Mouse (Mus musculus) adrenal gland, postnatal 10 days (tissue): ENCODE results near the gene Col1a2. TPM values are rescaled to one million over a fixed set of nuclear protein-coding genes. Genes with fewer than 3 reads are reported as not detected.

Experiments
- DNase-seq: peaks from one replicate; pipeline ENCODE4 v3.0.0; 2021; ENCODE audit warnings: mixed read lengths
- long read RNA-seq, 2 experiments: library from polyadenylated mRNA; stranded (forward); transcript quantifications; one replicate each; pipeline ENCODE4 v2.0.0; 2021
- total RNA-seq, 2 experiments: library from RNA; stranded (reverse); gene quantifications; 2 replicates each; pipeline ENCODE4 v1.2.3; 2021

Col1a2 gene
- 1,000 to 10,000 TPM in 1 of 2 experiments, 100 to 1,000 TPM in 1; 549 to 1,048 TPM for total RNA-seq
- long read RNA-seq, experiment 1, partial matches to known transcripts = 292 of 326 reads
- long read RNA-seq, experiment 1, other reads (novel, unspliced or antisense) = 34 of 326 reads
- long read RNA-seq, experiment 2, partial matches to known transcripts = 144 of 154 reads
- long read RNA-seq, experiment 2, other reads (novel, unspliced or antisense) = 10 of 154 reads

DNA sequence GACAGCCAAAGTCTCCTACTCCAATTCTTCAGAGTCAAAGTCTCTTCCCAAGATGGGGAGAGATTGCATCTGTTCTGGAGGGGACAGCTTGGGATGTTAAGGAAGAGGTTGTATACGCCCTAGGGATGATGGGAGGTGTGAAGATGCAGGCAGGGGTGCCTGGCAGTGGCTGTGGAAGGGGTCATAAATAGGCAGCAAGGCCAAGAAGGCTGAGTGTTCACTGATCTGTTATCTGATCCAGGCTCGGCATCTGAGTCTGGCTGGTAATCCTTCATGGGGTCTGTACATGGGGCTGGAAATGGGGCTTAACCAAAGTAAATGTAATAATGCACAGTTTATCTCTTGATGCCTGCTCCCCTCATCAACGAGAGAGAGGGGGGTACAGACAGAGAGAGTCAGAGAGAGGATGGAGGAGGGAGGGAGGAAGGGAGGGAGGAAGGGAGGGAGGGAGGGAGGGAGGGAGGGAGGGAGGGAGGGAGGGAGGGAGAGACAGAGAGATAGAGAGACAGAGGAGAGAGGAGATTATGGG lies at the start of gene Col1a2:
Gene Col1a2, plus strand, starts transcription at position 212 of the 529 bp plus-strand sequence.
- DNase-seq = no peak

DNA sequence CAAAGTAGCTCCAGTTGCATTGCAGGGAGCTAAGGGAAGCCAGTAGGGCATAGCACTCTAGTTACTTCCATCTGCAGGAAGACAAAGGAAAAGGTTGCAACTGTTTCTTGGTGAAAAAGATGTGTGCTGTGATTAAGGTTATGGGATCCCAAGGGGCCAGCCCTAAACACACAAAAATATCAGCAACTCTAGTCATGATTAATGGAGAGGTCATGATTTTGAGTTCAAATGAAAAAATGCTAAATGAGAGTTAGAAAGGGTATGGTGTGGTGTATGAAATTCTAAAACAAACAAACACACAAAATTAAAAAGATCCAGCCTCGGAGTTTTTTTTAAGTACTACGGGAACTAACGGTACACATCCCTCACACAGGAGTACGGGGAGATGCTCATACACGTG lies 49.1 kb upstream of the Col1a2 start:
- no peak for DNase-seq

DNA sequence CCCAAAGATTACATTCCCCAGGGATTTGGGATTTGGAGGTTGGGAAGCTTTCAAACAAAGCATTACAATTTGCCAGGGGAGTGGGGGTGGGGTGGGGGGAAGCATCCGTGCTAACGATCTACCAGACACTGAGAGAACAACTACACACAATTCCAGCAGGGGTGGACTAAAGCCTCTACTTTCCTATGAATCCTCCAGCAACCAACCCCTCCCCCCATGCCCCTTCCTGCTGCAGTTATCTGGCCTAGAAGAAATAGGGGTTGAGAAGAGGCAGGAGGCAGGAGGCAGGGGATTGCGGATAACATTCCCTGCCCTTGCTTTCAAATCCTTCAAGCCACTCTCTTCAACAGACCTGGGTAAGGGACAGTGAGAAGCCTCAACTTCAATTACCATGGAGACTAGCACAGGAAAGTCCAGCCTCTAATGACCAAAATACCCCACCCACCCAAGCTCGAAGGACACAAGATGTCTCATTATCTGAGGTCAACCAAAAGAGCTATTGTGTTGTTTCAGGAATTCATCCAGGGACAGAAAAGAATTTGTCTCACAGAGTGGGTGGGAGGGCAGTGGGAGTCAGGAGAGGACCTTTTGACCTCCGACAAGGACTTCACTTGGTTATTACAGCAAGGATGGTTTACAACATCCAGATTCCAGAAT lies 48.5 kb upstream of the Col1a2 start:
- DNase-seq = peak; percentile 8

DNA sequence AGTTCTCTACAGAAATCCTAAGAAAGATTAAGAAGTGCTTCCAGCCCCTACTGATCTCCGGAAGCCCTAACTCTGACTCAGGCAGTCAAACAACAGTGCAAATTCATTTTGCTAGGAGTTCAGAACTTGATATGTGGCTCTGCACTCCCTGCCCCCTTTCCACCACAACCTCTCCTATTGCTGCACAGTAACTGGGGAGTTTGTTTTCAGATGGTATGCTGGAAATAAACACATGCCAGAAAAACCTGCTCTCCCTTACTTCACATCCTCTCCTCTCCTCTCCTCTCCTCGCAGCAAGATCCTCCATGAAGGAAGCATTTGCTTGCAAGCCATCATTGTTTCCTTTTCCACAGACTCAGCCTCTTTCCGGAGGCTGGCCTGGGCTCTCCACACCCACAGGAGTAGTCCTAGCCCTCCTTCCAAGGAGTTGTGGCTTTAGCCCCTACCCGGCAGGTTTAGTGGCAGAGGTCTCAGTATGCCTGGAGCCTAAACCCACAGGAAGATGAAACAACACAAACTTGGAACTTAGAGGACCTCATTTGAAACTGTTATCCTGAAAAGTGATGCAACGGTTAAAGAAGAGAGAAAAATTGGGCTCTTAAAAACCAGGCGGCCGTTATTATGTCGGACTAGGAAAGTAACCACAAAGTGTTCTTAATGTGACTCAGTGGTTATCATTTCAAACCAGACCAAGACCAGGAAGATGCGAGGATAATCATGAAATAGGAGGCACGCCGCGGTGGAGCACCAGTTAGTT lies 47.7 kb upstream of the Col1a2 start:
- no peak for DNase-seq

DNA sequence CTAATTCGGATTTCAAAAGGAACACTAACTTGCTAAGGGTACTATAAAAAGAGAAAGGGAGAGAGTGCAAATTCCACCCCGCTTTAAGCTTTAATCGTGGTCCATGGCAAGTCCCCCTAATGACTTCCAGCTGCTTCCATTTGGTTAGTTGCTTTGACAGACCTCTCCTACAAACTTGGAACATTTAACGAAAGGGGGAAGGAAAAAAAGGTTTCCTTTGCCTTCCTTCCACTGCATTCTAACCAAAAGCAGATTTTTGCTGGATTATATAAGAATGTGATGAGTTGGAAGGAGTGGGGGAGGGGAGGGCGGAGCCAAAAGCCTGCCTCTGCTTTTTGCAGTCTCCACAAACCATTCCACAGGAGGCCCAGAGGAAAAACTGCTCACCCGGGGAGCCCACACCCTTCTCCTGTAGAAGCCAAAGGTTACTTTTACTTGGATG lies 47.0 kb upstream of the Col1a2 start:
- peak; percentile 46 for DNase-seq

DNA sequence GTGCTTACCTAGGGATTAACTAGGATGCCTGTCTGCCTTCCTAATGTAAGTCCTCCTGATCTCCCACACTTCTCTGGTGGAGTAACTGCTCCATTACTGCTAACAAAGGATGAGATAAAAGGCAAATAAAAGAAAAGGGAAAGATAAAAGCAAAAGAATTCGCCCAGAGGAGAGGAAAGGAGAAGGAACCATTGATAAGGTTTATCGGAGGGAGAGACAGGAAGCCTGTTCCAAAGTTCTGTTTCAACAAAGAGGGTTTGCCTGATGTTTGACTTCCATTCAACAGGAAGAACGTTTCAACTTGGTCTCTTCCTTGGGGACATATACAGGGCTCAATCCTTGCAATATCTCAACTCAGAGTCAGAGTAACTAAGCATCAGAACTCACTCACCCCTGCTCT lies 39.3 kb upstream of the Col1a2 start:
- no peak for DNase-seq

DNA sequence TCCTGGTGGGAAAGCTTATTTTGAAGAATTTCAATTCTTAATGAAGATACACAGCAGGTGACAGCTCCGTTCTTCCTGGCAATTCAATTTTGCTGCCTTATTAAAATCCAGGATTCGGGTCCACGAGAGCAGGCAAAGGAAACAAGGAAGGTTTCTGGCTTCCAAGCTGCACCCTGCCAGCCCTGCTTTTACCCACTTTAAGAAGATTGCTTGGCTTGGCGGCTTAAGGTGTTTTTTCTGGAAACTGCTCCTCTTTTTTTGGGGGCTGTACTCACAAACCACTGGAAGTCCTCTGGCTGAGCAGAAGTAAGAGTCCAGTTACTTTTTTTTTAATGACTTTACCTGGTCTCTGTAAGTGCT lies 21.1 kb upstream of the Col1a2 start:
- no peak for DNase-seq

DNA sequence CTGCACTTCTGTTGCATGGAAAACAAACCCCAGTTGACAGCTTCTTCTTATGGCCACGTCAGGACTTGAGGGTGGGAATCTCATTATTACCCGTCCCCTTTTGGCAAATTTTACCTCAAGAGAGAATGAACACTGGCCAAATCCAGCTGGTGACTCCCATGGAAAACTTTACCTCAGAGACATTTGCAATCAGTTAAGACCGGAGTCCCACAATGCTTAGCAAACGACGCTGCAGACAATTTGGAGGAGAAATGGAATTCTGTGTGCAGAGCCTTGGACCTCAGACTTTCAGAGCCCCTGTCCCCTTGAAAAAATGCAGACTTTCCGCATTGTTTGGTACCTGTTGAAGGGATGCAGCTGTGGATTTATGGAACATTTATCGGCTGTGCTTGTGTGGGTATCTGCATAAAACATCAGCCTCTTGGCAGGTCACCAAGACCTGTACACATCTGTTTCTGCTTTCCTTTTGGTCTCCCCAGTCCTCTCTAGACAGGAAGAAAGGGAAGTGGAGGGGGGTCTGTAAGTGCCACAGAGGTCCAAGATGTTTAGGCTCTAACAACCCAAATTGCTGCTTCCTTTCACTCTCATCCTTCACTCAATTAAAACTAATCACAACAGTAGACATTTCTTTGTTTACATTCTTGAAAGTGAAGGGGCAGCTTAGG lies 20.5 kb upstream of the Col1a2 start:
- DNase-seq = no peak

DNA sequence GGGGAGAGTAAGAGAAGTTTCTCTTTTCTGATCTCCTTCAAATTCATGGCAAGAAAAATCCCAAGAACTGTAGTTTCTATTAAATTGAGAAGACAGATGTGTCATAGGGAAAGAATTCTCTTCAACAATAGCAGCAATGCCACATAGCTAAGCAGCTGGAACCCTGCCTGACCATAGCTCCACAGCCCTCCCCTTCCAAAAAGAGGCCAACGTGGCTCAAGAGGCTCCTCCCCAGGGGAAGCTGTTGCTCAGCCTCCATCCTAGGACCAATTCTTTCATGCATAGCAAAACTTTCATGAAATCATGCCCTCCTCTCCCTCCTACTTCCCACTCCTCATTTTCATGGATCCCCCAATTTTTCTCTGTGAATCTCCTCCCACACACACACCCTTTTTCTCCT lies 16.3 kb upstream of the Col1a2 start:
- DNase-seq = peak; percentile 50

DNA sequence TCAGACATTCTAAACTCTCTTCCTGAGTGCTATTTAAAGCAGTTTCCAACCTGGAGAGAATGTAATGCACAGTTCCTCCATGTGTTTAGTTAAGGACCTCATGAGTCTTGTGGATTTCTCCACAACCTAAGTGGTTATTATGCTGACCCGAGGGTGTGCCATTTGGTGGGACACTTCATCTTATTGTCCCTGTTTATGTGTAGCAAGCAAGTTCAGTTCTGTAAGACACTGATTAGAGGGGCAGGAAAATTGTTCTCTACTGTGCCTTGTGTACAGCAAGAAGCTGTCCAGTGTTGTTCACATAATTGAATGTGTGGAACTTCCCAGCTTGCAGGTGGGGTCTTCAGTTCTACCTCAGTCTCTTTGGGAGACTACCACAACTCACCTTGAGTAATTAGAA lies 15.6 kb upstream of the Col1a2 start:
- DNase-seq = no peak

DNA sequence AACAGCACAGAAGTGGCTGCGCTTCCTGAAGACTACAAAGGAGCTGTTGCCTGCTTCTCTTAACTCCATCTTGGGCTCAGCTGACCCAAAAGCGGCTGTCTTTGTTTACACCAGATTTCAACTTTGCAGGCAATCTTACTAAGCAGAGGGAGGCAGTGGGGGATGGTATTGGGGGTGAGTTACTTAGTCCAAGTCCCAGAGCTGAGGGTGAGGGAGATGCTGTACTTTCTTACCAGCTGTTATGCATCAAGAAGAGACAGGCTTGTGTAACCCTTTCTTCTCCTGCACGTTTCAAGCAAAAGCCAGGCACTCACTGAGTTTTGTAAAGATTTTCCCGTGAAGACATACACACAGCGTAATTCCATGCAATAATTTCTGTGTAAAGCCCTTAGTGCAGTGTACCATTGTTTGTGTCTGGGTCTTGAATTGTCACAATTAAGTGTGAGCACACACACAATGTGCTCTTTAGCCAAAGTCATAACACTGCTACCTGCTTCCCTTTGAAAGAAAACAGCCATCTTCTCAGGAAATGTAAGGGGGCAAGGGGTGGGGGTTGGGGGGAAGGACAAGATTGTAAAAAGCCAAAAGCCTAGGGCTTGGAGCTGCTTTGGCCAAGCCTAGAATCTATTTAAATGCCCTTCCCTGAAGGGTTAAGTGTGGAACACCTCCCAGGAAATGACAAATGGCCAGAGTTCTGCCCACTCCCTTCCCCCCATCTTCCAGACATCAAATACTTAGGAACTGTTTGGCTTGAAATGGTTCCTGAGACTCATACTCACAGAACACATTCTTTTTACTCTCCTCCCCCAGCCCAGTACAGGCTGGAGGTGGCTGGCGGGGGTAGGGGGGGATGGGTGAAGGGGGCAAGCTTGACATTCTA lies 15.0 kb upstream of the Col1a2 start:
- DNase-seq = peak; percentile 30

DNA sequence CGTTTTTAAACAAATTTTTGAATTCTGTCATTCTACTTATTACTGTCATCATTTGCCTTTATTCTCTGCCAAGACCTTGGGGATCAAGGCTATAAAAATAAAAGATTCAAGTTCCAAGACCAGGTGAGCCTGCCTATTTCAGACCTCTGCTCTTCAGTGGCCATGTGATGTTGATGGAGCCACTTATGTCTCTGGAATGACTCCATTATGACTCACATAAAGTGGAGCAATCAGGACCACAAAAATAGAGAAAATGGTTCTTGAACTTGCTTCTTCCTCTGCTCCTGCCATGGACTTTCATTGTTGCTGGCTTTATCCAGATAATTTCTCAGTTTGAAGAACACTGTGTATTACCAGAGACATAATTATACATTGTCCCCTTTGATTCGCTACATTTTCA lies 10.9 kb upstream of the Col1a2 start:
- DNase-seq = no peak

DNA sequence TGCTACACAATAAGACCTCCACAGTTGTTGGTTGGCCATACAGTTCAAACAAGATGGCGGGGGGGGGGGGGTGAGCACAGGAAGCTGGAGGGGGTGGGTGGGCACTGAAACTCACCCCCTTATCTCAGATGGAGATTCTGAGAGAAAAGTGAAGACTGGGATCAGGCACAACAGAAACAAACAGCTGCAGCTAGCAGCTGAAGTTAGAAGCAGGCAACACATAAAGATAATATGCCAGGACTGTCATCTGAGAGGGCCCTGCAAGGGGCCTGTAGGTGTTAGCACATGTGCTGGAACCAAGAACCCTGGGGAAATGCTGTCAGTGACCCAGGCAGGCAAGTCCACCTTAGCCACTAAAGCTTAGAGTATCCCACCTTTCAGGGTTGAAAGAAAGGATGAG lies 8.2 kb upstream of the Col1a2 start:
- DNase-seq = no peak

DNA sequence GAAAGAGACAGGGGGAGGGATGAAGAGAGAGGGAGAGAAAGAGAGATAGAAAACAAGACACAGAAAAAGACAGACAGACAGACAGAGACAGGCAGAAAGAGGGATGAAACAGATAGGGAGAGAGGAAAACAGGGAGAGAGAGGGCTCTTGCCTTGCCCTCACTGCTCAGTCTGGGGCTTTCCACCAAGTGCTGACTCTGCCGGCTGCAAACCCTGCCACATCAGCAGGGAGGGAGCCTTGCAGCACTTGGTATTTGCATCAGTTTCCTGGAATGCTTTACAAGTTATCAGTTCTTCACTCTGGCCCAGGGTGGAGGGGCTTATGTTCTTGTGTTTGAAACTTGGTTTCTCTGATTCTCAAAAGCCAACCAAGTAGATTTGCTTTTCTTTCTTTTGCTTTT lies 1.5 kb upstream of the Col1a2 start:
- no peak for DNase-seq

DNA sequence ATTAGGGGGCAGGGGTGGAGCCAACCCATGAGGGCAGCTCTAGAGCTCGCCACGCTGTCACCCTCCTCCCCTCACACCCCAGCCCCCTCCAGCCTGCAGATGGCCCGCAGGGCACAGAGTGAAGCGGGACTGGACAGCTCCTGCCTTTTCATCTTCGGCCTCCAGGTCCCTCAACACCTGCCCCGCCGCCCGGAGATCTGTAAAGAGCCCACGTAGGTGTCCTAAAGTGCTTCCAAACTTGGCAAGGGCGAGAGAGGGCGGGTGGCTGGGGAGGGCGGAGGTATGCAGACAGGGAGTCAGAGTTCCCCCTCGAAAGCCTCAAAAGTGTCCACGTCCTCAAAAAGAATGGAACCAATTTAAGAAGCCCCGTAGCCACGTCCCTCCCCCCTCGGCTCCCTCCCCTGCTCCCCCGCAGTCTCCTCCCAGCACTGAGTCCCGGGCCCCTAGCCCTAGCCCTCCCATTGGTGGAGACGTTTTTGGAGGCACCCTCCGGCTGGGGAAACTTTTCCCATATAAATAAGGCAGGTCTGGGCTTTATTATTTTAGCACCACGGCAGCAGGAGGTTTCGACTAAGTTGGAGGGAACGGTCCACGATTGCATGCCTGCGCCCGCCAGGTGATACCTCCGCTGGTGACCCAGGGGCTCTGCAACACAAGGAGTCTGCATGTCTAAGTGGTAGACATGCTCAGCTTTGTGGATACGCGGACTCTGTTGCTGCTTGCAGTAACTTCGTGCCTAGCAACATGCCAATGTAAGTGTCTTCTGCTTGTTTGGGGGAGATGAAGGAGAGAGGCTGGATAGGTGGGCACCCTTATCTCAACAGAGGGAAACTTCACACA lies 764 bp downstream of the Col1a2 start:
- DNase-seq = peak; percentile 56

DNA sequence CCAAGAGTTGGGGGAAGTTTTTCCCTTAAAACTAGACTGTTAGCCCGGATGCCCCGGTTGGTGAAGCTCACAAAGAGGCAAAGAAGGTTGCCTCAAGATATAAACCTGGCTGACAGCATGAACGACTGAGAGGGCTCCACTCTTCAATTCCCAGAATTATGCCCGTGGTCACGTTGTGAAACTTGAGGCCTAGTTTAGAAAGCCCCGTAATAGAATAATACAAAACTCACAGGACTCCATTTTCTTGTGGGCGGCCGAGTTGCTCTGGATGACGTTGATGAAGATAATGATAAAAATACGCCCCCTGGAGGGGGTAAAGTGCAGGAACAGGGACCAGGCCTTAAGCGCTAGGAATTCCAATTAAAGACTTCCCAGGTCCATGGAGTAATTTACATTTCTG lies 1.5 kb downstream of the Col1a2 start:
- DNase-seq = no peak

DNA sequence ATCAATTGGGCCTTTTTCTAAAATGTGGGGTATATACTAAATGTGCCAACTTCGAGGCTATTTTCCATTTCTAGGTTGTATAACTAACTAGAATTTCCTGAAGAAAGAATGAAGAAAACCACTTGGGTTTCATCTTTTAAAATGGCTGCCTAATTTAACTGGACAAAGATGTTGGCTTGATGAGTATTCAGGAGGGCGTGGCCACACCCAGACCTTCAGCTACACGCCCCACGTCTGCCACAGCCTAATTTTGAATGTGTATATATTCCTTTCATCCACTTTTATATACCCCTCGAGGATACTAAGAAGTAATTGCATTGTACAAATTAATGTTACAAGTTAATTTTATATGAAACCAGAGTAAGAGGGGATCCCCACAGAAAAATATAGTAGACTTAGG lies 2.2 kb downstream of the Col1a2 start:
- DNase-seq = no peak

DNA sequence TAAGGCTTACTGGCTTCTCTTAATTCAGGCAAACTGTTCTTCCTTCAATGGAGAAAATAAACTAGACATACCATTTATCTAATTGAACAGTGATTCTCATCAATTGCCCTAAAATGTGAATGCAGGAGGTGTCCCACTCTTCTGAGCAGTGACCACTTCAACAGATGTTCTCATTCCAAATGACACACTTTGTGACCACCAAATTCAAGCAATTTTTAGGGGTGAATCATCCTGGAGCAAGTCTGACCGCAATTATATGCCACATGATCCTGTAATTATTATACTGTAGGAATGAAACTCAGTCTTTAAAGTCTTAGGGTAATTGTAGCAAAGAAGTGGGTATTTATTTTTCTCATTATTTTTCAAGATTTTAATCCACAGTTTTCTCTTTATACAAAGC lies 2.7 kb downstream of the Col1a2 start:
- no peak for DNase-seq

DNA sequence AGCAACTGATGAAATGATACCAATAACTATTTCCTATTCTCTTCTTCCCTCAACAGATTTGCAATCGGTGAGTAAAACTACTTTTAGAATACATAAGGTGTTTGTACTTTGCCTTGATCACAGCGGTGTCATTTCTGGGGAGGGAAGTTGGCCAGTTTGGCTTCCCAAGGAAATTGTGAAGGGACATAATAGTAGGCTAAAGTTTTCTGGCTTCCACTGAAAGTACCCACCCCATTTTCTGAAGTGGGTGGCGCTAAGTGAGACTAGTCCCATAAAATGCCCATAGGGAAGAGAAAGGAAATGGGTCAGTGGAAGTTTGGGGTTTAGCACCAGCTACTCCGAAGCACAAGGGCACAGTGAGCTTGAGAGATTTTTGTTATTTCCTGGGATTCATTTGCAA lies 3.7 kb downstream of the Col1a2 start:
- DNase-seq = no peak

DNA sequence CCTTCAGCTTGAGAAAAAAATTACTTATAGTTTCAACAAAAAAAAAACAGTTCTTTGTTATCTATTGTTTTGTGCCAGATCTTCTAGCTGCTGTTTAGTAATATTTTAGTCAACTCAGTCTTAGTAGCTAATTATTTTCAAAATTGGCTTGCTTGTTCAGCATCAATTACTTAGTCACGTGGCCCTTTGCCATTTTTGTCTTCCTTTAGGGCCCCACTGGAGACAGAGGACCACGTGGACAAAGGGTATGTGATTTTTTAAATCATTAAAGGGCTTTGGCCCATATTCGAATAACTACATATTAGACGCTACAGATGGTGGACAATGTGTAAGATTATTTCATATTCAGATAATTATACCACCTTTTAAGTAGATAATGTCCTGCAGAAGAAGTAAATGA lies 4.8 kb downstream of the Col1a2 start:
- no peak for DNase-seq

DNA sequence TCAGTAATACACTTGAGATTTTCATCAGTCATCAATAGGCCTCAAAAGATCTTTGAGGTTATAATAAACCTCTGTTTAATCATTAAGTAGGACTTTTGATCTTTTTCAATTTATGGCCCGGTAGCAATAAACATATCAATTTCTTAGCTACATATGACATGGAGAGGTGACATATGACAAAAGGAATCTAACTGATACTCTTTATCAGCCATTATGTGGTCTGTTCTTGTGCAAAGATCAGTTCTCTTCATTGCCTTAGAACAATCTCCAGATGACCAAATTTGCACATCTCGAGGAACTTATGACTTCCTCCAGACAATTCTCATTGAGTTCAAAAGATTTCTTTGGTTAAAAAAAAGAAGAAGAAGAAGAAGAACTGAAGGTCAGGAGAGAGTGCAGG lies 10.1 kb downstream of the Col1a2 start:
- no peak for DNase-seq
